Mouse (Mus musculus): ENCODE data around the gene Casp8ap2. TPM values are rescaled to one million over a fixed set of nuclear protein-coding genes. Genes with fewer than 3 reads are reported as not detected.

The Casp8ap2 gene
- total RNA-seq (2015) = 39.1 and 46.3 TPM in 2 replicates
- 44.9 and 53.8 TPM in 2 replicates for total RNA-seq (2017)

DNA sequence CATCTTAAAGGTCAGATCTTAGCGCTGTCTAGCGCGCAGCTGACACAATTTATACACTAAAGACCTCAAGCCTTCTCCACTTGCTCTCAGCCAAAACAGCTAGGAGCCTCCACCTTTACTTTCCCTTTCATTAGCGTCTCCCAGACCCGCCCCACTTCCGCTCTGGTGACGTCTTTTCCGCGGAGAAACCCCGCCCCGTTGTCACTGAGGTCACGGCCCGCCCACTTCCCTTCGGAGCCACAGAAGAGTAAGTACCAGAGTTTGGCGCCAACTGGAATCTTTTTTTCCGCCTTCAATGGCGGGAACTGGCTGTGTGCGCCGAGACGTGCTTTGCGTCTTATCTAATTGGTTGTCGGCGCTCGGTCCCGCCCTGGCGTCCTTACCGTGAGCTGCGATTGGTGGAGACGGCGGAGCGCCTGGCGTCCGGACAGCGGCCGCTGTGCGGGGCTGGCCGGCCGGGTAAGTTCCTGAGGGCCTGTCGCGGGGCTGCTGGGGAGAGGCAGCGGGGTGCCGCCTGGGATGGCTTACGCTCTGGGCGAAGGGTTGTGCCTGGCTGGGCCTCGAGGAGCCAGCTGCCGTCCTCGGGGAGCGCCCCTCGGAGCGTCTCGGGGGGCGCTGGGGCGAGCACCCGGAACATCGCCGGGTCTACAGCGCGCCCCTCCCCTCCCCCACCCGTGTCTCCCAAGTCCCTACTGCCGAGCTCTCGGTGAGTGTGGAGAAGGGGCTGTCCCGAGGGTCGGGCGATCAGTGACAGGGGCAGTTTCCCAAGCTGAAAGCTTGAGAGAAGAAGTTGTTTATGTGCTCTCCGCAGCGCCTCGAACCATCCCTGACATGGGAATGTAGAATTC, at the start of gene Casp8ap2:
TSS of gene Casp8ap2 (plus strand) at position 418 of the 848 bp plus-strand sequence.
- peak; percentile 97 for ATAC-seq (replicated peaks; ENCODE audit: poor library complexity)

DNA sequence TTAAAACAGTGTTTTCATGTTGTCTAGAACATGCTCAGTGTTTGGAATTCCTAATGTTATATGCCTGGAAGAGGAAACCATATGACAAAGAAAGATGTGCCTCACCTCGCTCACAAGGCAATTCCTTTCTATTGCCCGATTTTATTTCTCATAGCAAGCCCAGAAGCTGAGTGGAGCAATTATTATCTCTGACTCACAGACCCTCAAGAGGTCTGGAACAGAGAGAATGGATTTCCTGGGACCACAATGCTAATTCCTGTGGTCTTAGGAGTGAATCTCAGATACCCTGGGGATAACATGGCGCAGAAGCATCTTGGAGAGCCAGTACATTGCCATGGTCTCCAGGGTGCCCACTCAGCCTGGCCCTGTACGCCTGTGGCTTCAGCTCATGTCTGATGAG, 46.2 kb upstream of the Casp8ap2 start:
- no peak for ATAC-seq (replicated peaks; ENCODE audit: poor library complexity)

GRCm38 (mm10) chr4:32569995-32570938, 45.0 kb upstream of the Casp8ap2 start:
- ATAC-seq (replicated peaks; ENCODE audit: poor library complexity) = peak; percentile 75

- no peak for ATAC-seq (replicated peaks; ENCODE audit: poor library complexity)
Observed at GRCm38 (mm10) chr4:32570939-32571317, 44.3 kb upstream of the Casp8ap2 start.

DNA sequence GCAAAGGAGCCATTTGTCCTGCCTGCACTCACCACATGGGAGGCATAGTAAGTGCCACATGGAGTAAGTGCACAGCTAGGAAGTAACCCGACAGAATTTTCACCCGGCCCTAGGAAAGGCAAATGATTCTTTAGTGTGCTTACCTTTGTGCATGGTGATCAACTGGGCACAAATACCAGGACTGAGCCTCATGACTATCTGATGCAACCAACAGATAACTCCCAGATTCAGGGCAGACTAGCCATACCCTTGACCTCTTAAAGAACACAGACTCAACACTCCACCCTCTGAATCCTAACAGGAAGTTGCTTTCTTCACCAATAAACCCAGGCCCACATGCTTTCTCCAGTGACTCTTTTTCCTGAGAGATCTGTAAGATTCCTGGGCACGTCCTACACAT, 43.8 kb upstream of the Casp8ap2 start:
- no peak for ATAC-seq (replicated peaks; ENCODE audit: poor library complexity)

DNA sequence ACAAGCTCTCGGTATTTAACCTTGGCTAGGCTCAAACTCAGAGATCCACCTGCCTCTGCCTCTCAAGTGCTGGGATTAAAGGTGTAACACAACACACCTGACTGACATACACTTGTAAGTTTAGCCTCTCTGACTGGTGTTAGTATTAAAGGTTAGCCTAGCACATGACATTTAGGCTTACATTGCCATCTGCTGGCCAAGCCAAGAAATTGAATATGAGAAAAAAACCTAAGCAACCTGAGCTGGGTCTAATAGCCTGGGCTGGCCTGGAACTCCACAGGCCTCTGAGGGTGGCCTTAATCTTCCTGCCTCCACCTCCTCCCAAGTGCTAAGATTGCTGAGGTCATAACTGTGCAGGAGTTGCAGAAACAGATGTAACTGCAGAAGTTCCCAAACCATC, 43.1 kb upstream of the Casp8ap2 start:
- ATAC-seq (replicated peaks; ENCODE audit: poor library complexity) = peak; percentile 55

DNA sequence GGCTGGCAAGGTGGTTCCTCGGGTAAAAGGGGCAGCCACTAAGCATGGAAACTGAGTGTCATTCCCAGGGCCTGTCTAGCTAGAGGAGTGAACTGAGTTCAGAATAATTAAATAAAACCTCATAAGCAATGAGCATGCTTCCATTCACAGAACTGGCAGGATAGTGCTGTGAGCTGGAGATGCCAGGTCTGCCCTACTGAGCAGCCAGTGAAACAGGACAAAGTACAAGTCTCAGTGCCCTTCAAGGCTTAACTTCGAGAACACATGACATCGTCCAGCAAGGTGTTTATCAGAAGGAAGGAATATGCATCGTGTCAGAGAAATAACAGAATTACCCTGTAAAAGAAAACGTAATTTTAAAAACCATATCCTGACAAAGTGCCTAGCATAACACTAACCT, 41.7 kb upstream of the Casp8ap2 start:
- ATAC-seq (replicated peaks; ENCODE audit: poor library complexity) = no peak

DNA sequence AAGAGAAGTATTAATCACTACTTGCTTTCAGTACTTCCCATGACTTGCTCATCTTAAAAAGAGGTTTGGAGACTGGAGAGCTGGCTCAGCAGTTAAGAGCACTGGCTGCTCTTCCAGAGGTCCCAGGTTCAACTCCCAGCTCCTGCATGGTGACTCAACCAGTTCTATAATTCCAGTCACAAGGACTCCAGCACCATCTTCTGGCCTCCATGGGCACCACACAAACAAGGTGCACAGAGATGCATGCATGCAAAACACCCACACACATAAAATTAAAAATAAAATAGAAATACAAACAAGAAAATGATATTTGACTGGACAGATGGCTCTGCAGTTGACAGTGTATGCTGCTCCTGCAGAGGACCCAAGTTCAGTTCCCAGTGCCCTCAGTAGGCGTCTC, 40.6 kb upstream of the Casp8ap2 start:
- ATAC-seq (replicated peaks; ENCODE audit: poor library complexity) = no peak; the same call in 1 of the 2 replicates

- peak; percentile 83 for ATAC-seq (replicated peaks; ENCODE audit: poor library complexity)
Observed at GRCm38 (mm10) chr4:32575165-32575564, 40.1 kb upstream of the Casp8ap2 start.

- peak; percentile 54 for ATAC-seq (replicated peaks; ENCODE audit: poor library complexity)
Observed at GRCm38 (mm10) chr4:32579850-32580249, 35.4 kb upstream of the Casp8ap2 start.

DNA sequence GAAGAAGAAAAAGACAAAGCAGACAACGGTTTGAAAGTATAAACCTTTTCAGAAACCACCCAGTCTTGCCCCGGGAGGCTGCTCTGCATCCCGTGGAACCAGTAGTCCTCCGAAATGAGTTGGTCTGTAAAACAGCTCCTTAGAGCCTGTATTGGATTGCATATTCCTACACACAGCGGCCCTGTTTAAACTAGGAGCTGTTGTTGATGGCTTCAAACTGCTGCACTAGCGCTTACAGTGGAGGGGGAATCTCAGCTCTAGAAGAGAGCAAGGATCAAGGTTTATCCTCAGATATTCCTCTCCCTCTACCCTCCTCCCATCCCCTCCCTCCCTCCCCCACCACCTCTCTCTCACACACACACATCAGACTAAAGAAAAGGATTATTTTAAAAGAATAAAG, 31.1 kb upstream of the Casp8ap2 start:
- ATAC-seq (replicated peaks; ENCODE audit: poor library complexity) = no peak

- peak; percentile 85 for ATAC-seq (replicated peaks; ENCODE audit: poor library complexity)
Observed at GRCm38 (mm10) chr4:32586596-32586995, 28.7 kb upstream of the Casp8ap2 start.

DNA sequence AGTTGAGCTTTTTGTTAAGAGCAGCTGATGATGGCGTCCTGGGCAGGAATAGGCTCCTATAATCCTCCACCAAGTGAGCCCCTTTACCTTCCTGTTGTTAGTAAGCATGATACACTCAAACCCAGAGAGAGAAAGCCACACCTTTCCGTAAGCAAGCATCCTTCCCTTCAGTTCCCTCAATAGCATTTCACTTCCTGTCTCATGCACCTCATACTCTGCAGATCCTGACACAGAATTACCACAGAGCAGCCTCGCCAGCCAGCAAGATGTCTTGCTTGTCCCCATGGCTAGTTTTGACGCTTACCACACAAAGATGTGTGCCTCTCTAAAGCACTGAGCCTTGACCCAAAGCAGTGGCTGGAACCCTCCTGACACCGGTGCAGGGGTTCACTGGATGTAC, 27.7 kb upstream of the Casp8ap2 start:
- ATAC-seq (replicated peaks; ENCODE audit: poor library complexity) = peak; percentile 20; the same call in 1 of the 2 replicates

GRCm38 (mm10) chr4:32588237-32588636, 27.0 kb upstream of the Casp8ap2 start:
- ATAC-seq (replicated peaks; ENCODE audit: poor library complexity) = peak; percentile 81

DNA sequence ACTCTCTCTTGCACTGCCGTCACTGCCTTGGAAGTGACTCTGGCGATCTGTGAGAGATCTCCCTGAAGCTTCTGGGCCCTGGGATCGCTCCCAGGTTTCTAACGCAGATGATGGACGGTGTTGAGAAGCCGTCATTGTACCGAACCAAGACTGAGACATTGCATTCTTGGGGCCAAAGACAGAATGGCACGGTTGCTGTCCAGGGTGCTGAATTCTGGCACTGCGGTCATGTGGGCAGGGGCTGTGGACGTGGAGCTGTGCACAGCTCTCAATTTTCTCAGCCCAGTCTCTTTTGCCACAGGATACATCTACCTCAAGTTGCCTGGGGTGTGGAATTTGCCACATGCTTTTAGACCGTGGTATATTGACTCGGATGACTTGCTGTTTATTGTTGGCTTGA, 14.1 kb upstream of the Casp8ap2 start:
- ATAC-seq (replicated peaks; ENCODE audit: poor library complexity) = peak; percentile 96

GRCm38 (mm10) chr4:32602660-32603059, 12.6 kb upstream of the Casp8ap2 start, which contains the start of gene Gja10:
Gene Gja10, minus strand, starts transcription at chr4:32602760.
- ATAC-seq (replicated peaks; ENCODE audit: poor library complexity) = no peak

- no peak for ATAC-seq (replicated peaks; ENCODE audit: poor library complexity)
Observed at GRCm38 (mm10) chr4:32621637-32622036, 6.4 kb downstream of the Casp8ap2 start.

- ATAC-seq (replicated peaks; ENCODE audit: poor library complexity) = peak; percentile 79
Observed at GRCm38 (mm10) chr4:32651669-32652068, 36.4 kb downstream of the Casp8ap2 start.

GRCm38 (mm10) chr4:32656146-32656904, 41.1 kb downstream of the Casp8ap2 start:
- ATAC-seq (replicated peaks; ENCODE audit: poor library complexity) = peak; percentile 35; the same call in 1 of the 2 replicates

DNA sequence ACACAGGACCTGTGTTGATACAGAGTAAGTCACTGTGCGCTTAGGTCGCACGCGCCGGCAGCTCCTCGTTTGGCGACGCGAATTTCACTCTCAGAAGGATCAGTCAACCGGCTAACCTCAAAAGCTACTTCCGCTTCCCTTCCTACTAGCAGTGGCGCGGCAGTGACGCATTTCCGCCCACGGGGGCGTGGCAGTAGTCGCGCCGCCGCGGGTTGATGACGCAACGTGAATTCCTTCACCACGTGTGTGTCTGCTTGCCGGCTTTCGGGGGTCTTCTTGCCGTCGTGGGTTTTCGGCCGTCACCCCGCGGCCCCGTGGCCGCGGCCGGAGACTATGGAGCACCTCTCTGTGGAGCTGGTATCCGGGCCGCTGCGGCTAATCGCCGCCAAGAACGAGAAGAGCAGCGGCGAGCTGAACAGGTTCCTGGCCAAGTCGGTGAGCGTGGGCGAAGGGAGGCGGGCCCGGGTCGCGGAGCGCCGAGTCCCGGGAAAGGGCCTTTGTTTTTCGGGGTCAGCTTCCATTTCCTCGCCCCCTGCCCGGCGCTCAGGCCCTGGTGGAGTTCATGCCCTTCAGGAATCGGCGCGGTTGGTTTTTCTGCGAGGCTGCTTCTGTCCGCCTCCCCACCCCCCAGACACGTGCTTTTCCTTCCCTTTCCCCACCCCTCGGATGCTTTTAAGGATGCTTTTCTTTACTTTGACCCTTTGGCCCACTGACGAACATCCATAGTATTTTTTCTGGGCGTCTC, 41.8 kb downstream of the Casp8ap2 start, which contains the start of gene Mdn1:
TSS of gene Mdn1 (plus strand) at position 202 of the 745 bp plus-strand sequence.
- ATAC-seq (replicated peaks; ENCODE audit: poor library complexity) = peak; percentile 99
